Mouse (Mus musculus) CH12.LX (cell line): Measurements from ENCODE around the gene Zc2hc1b.

Experiments used
- CTCF ChIP-seq, 2 experiments: IDR thresholded peaks in 1 of 2; conservative IDR thresholded peaks in 1 of 2; 2 replicates each; pipeline ENCODE4 v1.5.1; 2011 to 2012; ENCODE audit warnings: low read depth in 2 of 2, low read length in 2 of 2, improper control_type of control experiment in 1 of 2, inconsistent platforms in 1 of 2, mild to moderate bottlenecking in 1 of 2, moderate library complexity in 1 of 2
- HCFC1 ChIP-seq: IDR thresholded peaks from 2 replicates; pipeline ENCODE4 v1.6.1; 2012; ENCODE audit warnings: low read depth, mild to moderate bottlenecking, inconsistent platforms, low read length, improper control_type of control experiment
- MAX ChIP-seq: IDR thresholded peaks from 2 replicates; pipeline ENCODE4 v1.6.1; 2011; ENCODE audit warnings: low read length, improper control_type of control experiment
- MYC ChIP-seq: IDR thresholded peaks from 2 replicates; pipeline ENCODE4 v1.6.1; 2011; ENCODE audit warnings: low read depth, mild to moderate bottlenecking, improper control_type of control experiment, low read length
- POLR2A ChIP-seq: IDR thresholded peaks from 2 replicates; pipeline ENCODE4 v1.6.1; 2011; ENCODE audit warnings: low read depth, mild to moderate bottlenecking, improper control_type of control experiment, low read length
- SMC3 ChIP-seq: IDR thresholded peaks from 2 replicates; pipeline ENCODE4 v1.6.1; 2011; ENCODE audit warnings: low read depth, low read length, improper control_type of control experiment
- TBP ChIP-seq: conservative IDR thresholded peaks from 2 replicates; pipeline ENCODE4 v1.6.1; 2011; ENCODE audit warnings: low read depth, low read length, improper control_type of control experiment
- TCF12 ChIP-seq: IDR thresholded peaks from 2 replicates; pipeline ENCODE4 v1.6.1; 2014; ENCODE audit warnings: low read depth, mild to moderate bottlenecking, inconsistent platforms, low read length, improper control_type of control experiment
- UBTF ChIP-seq: IDR thresholded peaks from 2 replicates; pipeline ENCODE4 v1.6.1; 2012; ENCODE audit warnings: low read depth, mild to moderate bottlenecking, inconsistent platforms, low read length, improper control_type of control experiment, moderate library complexity

DNA sequence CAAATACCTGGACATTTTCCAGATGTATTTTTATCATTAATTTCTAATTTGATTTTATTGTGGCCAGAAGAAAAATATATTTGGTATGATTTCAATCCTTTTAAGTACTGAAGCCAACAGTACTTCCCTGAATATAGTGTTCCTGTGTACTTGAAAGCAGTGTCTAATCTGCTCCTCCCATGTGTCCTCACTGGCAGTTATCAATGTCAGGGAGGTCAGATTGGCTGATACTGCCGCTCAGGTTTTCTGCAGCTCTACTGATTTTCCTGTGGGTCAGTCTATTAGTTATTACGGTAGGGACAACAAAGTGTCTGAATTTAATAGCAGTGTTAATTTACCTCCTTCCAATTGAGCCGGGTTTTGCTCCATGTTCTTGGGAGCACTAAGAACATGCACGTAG is 15.8 kb downstream of the Zc2hc1b start:
- TF ChIP-seq SMC3 (no peak), POLR2A (no peak), MYC (no peak), MAX (no peak), UBTF (no peak), TCF12 (no peak), TBP (no peak), CTCF (conservative IDR thresholded peaks at IDR 0.05 in 1 of 2, IDR thresholded peaks at IDR 0.05 in 1 of 2; ENCODE audit: low read depth in 2 of 2, low read length in 2 of 2) (no peak), HCFC1 (no peak)
